Mouse (Mus musculus): ENCODE results near the gene Tpx2.

DNA sequence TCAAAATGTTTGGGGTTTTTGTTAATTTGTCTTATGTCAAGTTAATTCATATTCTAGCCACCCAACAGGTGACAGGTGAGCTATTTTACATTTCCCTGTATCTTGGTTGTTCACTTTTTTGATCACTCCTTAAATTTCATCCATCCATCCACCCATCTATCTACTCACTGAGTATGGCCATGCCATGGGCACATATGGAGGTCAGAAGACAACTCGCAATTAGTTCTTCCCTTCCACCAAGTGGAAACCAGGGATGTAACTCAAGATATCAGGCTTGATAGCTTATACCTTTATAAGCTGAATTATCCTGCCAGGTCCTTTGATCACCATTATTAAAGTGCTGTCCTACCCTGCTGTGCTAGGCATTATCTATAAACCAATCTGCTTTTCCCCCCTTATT lies 24.0 kb upstream of the Tpx2 start:
- no peak for TF ChIP-seq CTCF (IDR thresholded peaks at IDR 0.05; ENCODE audit: low read depth)
- no peak for TF ChIP-seq EP300 (optimal IDR thresholded peaks at IDR 0.05)
